Mouse (Mus musculus): ENCODE results near the gene Speer2. TPM values are rescaled to one million over a fixed set of nuclear protein-coding genes. Genes with fewer than 3 reads are reported as not detected.

Gene Speer2
- polyA plus RNA-seq (2015; fragmentation: Nextera tagmentation; extraction: Ambion mirVana) = not detected in 2 replicates

GRCm38 (mm10) chr16:69863644-69864043 lies at the start of gene Speer2:
Speer2 (minus strand) TSS chr16:69863744.
- 97% methylated on average over 4 of the region's 4 CpGs for WGBS

GRCm38 (mm10) chr16:69904303-69904702 lies 40.8 kb upstream of the Speer2 start:
- H3K9me3 ChIP-seq = no peaks in the 10 kb centered on the region
- no peak overlapping the region for H3K4me2 ChIP-seq (replicated peaks)
- H3K27me3 ChIP-seq = no peaks in the 10 kb centered on the region
- no peak overlapping the region for H3K27ac ChIP-seq
- ATAC-seq = no peak
- H3K4me1 ChIP-seq (replicated peaks) = no peaks in the 10 kb centered on the region
- no peak overlapping the region for H3K9ac ChIP-seq (replicated peaks)
- H3K36me3 ChIP-seq = no peaks in the 10 kb centered on the region
- no peak overlapping the region for H3K4me3 ChIP-seq (replicated peaks)

More at GRCm38 (mm10) chr16:69863644-69864043, at the start of gene Speer2:
- no peak for ATAC-seq
- Histone ChIP-seq H3K4me3 (replicated peaks) (no peak within 1 kb of the TSS), H3K9ac (replicated peaks) (no peak within 1 kb of the TSS), H3K9me3 (no peaks in the 10 kb centered on the region), H3K4me2 (replicated peaks) (no peak within 1 kb of the TSS), H3K36me3 (no peaks in the 10 kb centered on the region), H3K4me1 (replicated peaks) (no peaks in the 10 kb centered on the region), H3K27me3 (no peaks in the 10 kb centered on the region), H3K27ac (no peak within 1 kb of the TSS)

GRCm38 (mm10) chr16:69880712-69881111 lies 17.2 kb upstream of the Speer2 start:
- no peak for ATAC-seq
- Histone ChIP-seq H3K9me3 (no peaks in the 10 kb centered on the region), H3K4me1 (replicated peaks) (no peaks in the 10 kb centered on the region), H3K27me3 (no peaks in the 10 kb centered on the region), H3K27ac (no peak overlapping the region), H3K4me2 (replicated peaks) (no peak overlapping the region), H3K9ac (replicated peaks) (no peak overlapping the region), H3K4me3 (replicated peaks) (no peak overlapping the region), H3K36me3 (no peaks in the 10 kb centered on the region)

GRCm38 (mm10) chr16:69836628-69837027 lies 26.9 kb downstream of the Speer2 start:
- Histone ChIP-seq H3K9me3 (no peaks in the 10 kb centered on the region), H3K4me1 (replicated peaks) (no peaks in the 10 kb centered on the region), H3K4me3 (replicated peaks) (no peak overlapping the region), H3K27ac (no peak overlapping the region), H3K27me3 (no peaks in the 10 kb centered on the region), H3K36me3 (no peaks in the 10 kb centered on the region), H3K9ac (replicated peaks) (no peak overlapping the region), H3K4me2 (replicated peaks) (no peak overlapping the region)
- ATAC-seq = no peak
- 85% methylated on average over 2 of the region's 2 CpGs for WGBS

GRCm38 (mm10) chr16:69813652-69814051 lies 49.9 kb downstream of the Speer2 start:
- Histone ChIP-seq H3K4me3 (replicated peaks) (no peak overlapping the region), H3K36me3 (no peaks in the 10 kb centered on the region), H3K27me3 (no peaks in the 10 kb centered on the region), H3K4me1 (replicated peaks) (no peaks in the 10 kb centered on the region), H3K9ac (replicated peaks) (no peak overlapping the region), H3K4me2 (replicated peaks) (no peak overlapping the region), H3K27ac (no peak overlapping the region), H3K9me3 (no peaks in the 10 kb centered on the region)
- ATAC-seq = no peak
- WGBS = 73% methylated on average over 5 of the region's 5 CpGs

All from midbrain, embryonic 13.5 days (tissue).